Mouse (Mus musculus) hindlimb bud, embryonic 11.5 days (tissue): ENCODE results near the gene Park7.

Source experiments
- DNase-seq: peaks from one replicate; pipeline ENCODE4 v3.0.0-alpha.2; 2012; ENCODE audit warnings: low read depth, low spot score; ENCODE audit errors: extremely low spot score

The Park7 gene

DNA sequence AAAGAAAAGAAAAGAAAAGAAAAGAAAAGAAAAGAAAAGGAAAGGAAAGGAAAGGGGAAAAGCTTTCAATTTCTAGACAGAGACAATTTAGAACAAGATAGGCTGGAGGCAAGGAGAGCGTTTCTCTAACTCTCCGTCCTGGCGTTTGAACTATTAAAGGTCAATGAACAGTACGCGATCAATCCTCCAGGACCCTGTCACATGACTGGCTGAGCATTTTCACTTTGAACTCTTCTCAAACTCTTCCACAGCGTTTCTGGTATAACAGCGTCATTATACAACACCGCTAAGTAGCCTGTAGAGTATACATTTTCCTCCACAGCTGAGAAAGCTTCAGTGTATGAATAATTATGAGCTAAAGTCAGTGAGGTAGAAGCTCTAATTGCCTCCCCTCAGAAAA, 62.2 kb downstream of the Park7 start:
- DNase-seq, result no peak

DNA sequence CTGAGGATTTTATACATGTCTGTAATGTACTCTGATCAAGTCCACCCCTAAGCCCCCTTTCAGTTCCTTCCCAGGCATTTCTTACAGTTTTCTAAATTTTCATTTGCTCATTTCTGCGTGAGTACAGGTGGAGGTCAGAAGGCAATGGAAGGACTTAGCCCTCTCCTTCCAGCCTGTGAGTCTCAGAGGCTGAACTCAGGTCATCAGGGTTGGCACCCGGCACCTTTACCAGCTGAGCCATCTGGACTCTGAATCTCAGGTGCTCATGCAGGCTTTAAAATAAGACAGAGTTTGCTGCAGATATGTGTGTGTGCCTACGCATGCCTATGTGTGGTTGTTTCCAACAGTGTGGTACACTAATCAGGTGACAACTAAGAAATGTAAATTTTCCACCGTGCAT, 63.3 kb downstream of the Park7 start:
- no peak for DNase-seq

GRCm38 (mm10) chr4:150849964-150850363, 64.3 kb downstream of the Park7 start:
- no peak for DNase-seq
